Mouse (Mus musculus): ENCODE data around the gene Ptprj. TPM values are rescaled to one million over a fixed set of nuclear protein-coding genes. Genes with fewer than 3 reads are reported as not detected.

Ptprj gene
- 100 to 1,000 TPM; 106 to 108 TPM for total RNA-seq (2023)

DNA sequence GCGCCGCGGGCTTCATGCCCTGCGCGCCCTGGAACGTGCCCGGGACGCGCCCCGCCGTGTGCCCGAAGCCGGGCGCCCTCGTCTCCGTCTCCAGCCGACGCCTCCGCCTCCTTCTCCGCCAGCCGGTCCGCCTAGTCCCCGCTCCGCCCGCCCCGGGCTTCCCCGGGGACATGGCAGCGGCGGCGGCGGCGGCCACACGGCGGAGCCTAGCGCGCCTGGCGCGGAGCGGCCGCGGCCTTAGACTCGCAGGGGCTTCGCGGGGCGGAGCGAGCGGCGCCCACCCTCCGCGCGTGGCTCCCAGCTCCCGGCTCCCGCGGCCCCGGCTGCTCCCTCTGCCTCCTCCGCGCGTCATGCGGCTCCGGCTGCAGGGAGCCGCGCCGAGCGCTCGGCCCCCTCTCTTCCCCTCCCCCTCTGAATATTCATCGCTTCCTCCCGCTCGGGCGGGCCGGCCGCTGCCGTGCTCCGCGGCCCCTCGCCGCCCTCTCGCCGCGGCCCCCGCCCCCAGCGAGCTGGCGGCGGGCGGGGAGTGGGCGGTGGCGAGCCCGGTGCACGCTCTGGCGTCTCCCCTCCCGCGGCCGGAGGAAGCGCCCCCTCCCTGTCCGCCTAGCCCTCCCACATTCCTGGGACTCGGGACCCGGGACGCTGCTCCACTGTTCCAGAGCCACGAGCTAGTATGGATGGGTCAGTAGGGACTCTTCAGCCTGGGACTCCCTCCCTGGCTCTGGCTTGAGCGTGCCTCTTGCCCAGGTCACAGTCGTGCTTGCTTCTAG is at the start of gene Ptprj:
Gene Ptprj (minus strand): TSS at position 412 of the 770 bp plus-strand sequence.

DNA sequence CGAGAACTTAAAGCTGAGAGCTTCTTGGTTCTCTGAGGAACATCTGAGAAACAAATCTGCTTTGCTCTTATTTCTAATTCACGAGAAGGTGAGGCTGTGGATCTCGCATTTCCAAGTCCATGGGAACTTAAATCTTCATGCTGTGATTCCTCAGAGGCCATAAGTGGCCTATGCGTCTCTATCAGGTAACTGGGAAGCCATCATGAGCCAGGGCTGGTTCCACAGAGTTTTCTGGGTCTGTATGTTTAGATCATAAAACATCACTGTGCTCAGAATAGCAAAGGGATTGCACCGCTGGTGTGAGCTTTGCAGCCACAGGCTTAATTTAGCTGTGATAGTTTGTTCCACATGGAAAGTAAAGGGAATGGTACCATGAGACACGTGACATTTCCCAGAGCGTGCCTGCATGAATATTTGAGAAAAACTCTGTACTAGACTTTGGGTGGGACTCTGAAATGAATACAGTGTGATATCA is 181.8 kb downstream of the Ptprj start, which contains the start of gene Olfr1274-ps:
Gene Olfr1274-ps (plus strand): TSS at position 51 of the 475 bp plus-strand sequence.

Other genes with a start within 250 kb of the Ptprj start
- not detected for gene Olfr1274-ps, start 182.0 kb downstream of the Ptprj start, total RNA-seq (2023)
- 10 to 100 TPM; 30.4 to 33.0 TPM for gene Nup160, start 96.6 kb upstream of the Ptprj start, total RNA-seq (2023)
- gene Fnbp4, start 164.7 kb upstream of the Ptprj start, total RNA-seq (2023): 100 to 1,000 TPM; 130 to 131 TPM
- gene Agbl2, start 202.1 kb upstream of the Ptprj start, total RNA-seq (2023): under 1 TPM; 0.20 to 0.22 TPM

Measured in neutrophil, adult 59 days (primary cell).